Mouse (Mus musculus): ENCODE results near the gene Gpr3.

DNA sequence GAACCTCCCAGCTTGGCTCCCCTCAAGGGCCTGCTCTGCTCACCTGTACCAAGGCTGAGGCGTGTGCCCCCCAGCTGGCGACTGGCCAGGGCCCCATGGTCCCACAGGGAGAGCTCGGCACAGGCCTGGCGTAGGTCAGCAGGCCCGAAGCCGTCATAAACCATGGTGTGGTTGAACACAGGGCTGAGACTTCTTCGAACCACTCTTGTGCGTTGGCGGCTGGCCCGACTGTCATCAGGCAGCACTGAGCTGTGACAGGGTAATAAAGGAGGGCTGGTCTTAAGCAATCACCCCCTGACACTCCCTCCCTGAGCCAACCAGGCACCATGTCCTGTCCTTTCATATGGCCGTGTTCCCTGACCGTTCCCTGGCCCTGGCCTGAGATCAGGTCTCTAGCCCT, 41.1 kb upstream of the Gpr3 start:
- TF ChIP-seq CTCF (IDR thresholded peaks at IDR 0.05; ENCODE audit: borderline replicate concordance, control insufficient read depth, extremely low read depth, insufficient read depth, low read length, poor library complexity) (no peak), POLR2A (IDR thresholded peaks at IDR 0.05; ENCODE audit: control insufficient read depth, extremely low read depth, insufficient read depth, low read length, poor library complexity) (no peak)
